Mouse (Mus musculus) CD8-positive naive resting alpha-beta T cell, adult 2 months (primary cell): ENCODE measurements at regions not wholly inside any gene's neighbourhood (a gene's known extent, or its start where the extent isn't known, plus 50 kb on each side); places are given as distances from the start of the nearest gene placed in this dataset.
A peak's percentile ranks its signal among the peaks of the same experiment; 100 is the strongest.

Source experiments
- DNase-seq, 2 experiments: peaks; one replicate each; pipeline ENCODE4 v3.0.0; 2022; ENCODE audit warnings: low read depth in 2 of 2, low spot score in 2 of 2

DNA sequence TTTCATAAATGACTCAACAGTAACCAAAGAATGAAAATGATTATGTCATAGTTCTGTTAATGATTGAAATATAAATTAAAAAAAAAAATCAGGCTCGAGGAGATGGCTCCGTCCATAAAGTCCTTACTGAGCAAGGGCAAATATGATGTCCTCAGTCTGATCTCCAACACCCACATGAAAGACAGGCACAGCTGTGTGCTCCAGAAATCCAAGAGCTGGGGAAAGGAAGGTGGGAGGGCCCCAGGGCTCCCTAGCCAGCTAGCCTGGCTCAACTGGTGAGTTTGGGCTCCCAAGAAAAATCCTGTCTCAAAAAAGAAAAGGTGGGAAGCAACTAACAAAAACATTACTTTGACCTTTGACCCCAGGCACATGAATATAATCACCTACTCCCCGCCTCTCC is 194.5 kb downstream of the Sox4 start:
- no peak for DNase-seq

DNA sequence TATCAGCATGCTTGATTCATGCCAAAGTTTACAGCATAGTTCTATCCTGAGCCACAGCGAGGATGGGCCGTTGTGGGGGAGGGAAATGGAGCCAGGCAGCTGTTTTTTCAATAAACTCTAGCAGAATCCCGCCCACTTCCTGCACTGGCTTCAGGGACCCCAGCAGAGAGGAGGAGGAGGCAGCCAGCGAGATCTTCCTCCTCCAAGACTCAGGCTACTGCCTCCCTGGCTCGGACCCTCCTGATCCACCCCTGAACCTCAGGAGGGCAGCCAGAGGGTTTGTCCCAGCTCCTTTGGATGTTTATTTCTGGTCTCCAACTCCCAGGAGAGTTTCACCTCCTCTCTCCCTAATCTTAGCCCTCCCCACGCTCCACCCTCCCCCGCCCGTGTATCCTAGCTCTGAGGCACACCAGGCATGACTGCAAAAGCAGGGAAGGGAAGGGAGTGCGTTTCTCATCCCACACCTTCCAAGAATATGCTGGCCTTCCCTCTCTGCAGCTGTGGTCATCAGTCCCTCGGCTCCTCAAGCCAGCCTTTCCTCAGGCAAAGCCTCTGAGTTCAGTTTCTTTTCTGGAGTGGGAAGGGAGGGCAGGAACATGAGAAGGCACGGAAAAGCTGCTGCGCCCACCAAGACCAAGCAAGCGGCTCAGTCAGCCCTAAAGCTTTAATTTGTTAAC is 195.5 kb downstream of the Sox4 start:
- peak; percentile 42 to 68 for DNase-seq

DNA sequence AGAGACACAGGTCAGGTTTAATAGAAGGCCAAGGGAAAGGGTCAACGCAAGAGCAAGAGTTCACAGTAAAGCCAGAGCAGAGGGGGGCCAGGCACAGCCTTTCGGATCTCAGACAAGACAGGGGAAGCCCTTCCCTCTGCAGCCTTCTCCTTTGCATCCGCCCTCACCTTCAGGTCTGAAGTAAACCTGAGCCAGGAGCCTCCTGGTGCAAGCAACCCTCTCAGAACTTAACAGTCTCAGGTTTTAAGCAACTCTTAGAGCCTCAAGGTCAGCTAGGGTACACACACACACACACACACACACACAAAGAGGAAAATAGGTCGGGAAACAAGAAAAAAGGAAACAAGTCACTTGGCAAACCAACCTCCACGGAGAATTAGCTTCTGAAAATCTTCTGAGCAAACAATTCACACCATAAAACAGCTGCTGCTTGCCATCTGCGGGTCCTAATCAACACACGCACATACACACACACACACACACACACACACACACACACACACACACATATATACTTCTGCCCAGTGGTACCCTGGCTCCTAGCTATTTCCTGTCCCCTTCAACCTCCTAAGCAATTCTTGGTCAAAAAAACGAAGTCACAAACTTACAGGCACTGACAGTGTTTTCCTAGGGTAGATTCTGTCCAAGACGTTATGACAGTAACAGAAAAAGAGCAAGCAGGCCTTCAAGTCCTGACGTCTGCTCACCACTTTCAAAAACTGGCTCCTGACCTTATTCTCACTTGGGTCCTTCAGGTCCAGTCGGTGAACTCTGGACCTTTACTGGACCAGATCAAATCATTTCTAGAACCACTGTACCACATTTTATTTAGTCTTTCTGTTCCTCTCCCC is 196.4 kb downstream of the Sox4 start:
- peak in 1 of 2 experiments; percentile 1 for DNase-seq

DNA sequence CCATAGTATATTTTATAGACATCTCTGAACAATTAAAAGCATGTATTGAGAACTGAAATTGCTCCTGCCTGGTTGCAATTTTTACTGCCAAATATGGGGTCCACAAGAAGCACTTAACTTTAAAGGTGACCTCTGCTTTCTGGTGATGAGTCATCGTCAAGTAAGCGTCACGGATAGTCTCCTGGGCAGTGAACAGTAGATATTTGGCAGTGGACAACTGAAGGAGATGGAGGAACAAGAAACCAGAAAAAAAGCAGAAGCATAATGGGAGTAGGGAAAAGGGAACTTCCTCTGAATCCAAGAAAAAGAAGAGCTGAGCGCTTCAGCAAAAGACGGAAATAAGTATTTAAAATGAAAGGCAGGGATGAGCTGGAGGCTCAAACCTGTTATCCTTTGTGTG is 199.3 kb downstream of the Sox4 start:
- no peak for DNase-seq

DNA sequence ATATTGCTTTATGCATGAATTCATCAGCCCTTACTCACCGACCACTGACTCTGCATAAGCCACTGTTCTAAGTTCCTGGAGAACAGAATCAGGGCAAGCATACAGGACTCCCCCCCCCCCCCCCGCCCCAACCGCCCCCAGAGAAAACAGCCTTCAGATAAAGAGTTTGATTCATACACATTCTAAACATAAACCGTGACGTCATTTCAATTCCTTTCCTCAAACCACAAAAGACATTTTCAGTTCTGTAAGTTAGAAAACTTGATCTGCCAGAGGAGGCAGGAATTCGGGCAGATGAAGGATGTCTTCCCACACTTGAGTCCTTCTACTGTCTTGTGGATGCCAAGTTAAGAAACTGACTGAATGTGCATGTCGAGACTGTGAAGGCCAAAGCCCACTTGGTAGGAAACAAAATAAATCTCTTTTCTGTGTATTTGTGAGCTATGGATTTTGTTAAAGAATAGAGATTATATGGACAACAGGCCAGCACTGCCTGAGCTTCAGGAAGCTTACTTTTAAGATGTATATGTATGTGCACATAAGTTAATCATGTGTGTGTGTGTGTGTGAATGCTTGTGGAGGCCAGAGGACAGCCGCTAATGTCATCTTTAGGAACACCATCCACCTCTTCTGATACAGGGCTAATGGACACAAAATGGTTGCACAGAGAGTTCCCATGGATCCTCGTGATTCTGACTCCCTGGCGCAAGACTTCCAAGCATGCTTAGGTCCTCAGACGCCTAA is 202.4 kb downstream of the Sox4 start:
- no peak for DNase-seq

DNA sequence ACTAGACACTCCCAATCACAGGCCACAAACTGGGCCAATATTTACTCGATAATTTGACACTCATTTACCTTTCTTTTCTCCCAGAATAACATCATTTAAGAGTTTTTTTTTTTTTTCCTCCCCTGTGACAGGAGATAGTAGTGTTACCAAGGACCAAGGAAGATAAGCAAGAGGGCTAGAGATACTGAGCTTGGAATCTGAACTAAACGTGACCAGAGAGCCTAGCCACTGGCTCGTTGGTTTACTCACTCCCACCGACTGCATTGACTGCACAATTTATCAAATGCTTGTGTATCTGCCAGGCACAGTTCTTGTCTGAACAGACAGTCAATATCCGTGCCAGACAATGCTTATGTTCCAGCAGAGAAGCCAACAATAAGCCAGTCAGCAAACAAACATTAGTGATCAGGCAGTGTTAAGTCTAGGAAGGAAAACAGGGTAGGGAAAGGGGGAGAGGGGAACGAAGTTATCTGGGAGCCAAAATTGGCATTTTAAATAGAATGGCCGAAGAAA is 213.3 kb downstream of the Sox4 start:
- no peak for DNase-seq

DNA sequence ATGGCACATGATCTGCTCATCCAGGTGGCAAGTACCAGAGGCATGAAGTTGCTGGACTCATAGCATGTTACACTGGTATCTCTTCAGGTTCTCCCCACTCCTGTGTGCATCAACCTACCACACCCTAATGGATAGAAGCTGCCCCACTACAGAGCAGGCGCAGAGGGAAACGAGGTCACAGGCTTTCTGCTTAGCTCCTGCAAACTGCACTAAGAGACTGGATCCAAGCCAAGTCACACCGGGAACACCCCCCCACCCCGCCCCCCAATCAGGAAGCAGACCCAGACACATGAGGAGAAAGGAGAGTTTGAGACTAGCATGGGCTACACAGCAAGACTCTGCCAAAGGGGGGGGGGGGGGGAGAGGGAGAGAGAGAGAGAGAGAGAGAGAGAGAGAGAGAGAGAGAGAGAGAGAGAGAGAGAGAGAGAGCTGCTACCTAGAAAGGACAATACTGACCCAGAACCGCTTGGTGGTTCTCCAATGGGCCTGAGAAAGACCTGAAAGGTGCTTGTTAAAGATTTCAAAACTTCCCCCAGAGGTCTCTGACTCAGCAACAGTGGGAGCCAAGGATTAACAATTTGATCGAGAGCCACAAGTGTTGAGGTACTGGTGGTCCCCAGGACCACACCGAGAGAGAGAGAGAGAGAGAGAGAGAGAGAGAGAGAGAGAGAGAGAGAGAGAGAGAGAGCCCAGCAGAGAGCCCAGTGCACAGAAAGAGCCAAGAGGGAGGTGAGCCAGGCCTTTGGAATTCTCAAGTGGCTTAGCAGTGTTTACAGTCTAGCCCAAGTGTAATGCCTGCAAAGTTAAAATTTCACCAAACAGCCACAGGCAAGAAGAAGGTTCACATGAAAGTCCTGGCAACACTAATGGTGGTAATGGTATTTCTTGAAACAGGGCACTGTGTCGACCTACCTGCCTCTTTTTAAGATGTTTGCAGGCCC is 215.1 kb downstream of the Sox4 start:
- no peak for DNase-seq

DNA sequence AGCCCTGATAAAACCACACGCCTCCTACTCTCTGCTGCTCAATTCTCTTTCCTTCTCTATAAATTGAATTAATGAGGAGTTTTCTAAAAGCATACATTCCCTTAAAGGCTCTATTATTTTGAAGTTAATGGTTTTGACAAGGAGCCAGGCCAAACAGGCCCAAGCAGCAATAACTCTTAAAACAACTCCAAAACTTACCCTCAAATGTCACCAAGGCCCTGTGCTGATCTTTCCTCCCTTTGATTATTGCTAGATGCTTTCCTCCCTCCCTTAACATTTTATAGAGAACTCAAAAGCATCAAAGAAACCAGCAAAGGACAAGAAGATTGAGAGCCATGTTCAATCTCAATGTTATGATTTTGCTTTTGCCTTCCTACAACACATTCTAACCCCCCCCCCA is 221.0 kb downstream of the Sox4 start:
- DNase-seq: no peak

DNA sequence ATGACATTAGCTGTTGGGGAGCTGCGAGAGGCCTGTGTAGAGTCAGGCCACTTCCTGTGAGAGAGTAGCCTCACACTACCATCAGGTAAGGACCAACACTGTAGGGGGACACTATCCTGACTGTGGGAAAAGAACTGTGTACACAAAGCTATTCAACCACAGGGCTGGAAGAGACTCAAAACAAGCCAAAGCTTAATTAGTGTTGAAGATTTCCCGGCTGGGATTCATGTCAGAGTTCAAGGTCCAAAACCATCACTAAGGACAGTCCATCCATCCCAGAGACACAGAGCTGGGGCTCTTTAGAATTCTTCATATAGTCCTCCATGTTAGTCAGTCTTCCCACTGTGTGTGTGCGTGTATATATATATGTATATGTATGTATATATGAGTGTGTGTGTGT is 221.5 kb downstream of the Sox4 start:
- no peak for DNase-seq

DNA sequence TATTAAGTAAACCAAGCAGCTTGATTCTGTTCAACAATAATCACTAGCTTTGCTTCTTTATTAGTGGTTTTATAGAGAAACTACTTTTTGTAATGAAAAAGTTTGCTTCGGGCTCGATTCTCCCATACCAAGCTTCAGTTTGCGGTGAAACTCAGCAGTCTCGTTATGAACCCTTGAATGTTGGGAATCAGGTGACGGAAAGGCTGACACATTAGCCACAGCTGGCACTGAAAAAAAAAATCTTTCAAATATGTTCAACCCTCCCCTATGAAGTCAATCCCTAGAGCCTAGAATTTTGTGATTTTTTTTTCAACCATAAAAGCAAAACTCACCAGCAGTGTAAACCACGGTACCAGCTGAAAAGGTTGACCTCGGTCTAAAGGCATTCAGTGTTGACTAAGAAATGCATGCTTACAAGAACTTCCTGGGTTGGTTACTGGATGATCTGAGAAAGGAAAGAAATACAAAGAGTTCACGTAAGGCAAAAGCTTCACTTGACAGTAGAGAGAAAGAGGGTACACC is 223.4 kb downstream of the Sox4 start:
- no peak for DNase-seq

DNA sequence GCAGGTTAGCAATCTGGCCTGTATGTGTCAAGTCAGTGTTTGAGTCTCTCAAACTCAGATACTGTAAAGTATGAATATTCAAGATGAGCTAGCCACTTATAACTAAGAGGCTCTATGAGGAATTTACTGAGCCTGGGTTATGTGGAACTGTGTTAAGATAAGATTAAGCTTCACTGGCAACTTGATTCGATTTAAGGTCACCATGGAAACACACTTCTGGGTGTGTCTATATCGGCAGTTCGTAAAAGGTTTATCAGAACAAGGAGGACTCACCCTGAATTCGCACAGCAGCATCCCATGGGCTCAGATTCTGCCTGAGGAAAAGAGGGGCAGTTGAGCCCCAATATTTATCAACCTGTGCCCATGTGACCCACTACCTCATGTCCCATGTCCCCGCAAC is 224.7 kb downstream of the Sox4 start:
- DNase-seq: no peak

DNA sequence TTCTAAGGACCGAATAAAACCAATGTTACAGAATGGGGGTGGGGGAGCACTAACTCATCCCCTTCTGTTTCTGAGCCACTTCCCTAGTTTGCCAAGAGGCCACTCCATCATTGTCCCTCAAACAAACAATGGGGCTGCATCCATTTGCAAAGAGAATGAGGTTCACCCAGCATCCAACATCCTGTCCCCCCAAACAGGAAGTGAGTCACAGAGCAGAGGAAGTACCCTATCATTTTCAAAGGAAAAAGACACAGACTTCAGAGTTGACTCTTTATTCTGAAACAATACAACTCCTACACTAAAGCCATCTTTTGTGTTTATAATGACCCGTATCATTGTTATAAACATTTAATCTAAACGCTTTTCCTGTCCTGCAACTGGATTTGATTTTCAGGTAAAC is 229.2 kb downstream of the Sox4 start:
- DNase-seq: peak in 1 of 2 experiments; percentile 20

DNA sequence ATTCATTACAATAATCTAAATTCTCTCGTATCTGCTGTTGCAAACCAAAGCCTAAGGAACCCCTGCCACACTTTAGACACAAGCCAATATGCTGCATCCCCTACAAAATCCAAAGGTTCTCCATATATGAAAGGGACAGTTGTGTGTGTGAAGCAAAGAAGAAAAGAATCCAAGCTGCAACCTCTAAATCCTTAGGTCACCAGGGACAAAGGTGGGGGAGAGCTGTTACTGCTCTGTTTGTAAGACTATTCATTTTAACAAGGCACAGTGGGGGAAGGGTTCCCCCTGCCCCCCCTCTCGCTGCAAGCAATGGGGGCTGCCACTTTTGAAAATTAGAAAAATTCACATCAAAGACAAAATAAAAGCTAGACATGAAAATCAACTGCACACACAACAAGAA is 231.4 kb downstream of the Sox4 start:
- DNase-seq: no peak

DNA sequence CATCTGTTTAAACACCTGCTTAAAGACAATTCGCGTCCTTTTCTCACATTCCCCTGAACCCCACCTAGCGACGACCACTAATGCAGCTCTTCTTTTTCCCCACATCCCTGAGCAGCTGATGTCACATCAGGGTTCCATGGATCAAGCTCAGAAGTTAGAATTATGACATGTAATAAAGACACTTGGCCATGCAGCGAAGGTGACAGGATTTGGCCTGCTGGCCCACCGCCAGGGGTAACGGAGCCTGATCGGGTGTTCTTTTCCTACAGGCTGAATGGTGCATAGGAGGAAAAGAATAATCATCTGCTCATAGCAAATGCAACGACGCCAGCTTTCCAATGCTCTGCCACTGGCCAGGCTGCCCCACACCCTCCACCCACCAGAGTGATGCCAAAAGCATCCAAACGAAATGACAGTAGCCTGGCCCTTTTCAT is 231.9 kb downstream of the Sox4 start:
- no peak for DNase-seq

DNA sequence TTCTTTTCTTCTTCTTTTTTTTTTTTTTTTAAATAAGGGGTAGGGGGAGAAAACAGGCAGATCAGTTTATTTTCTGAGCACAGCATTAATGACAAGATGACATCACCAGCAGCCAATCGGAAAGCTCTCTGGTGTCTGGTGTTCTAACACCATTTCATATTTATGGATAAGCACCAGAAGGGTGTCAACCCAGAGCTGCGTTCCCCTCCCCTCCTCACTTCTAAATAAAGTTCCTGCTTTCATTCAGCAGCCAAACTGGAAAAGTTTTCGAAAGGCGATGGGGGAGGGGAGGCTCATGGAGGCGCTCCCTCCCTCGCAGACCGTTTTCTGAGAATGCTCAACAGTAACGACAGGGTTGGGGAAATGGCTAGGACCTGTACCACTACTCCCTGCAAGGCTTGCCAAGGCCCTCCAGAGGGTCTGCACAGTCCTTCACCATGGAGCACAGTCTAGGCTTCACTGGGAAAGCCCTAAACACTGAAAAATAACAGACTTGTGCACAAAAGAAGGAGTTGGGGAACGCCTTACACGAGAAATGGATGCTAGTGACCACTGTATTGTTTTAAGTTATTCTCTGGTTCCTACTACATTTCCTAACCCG is 232.8 kb downstream of the Sox4 start:
- no peak for DNase-seq

DNA sequence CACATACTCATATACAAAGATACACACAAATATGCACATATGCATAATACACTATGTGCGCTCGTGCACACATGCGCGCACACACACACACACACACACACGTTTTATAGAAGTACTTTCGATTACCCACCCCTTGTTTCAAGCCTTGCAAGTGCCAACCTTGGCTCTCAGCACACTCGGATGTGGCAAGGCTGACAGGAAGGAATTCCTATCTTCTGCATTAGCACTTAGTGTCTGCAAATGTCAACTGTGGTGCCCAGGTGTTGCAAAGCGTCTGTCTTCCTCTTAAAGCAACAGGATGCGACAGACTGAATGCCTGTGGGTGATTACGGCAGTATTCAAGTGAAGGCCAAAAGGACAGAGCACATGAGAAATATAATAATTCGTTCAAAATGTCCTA is 233.3 kb downstream of the Sox4 start:
- DNase-seq: peak in 1 of 2 experiments; percentile 11

DNA sequence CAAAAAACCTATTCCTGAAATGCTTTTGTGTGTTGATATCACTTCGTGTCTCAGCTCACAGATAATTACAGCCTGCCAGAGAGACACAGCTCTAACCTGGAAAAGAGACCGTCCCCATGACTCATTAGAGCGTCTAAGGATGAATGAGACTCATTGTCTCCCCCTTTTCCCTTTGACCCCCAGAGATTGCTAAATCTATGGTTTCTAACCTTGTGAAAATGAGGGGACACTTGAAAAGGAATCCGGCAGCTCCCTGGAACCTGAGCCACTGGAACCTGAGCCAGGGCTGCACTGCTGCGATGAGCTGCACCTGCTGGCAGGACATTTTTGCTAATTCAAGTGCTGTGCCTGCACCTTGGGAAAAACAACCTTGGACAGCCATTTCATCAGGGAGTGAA is 234.6 kb downstream of the Sox4 start:
- DNase-seq: no peak

DNA sequence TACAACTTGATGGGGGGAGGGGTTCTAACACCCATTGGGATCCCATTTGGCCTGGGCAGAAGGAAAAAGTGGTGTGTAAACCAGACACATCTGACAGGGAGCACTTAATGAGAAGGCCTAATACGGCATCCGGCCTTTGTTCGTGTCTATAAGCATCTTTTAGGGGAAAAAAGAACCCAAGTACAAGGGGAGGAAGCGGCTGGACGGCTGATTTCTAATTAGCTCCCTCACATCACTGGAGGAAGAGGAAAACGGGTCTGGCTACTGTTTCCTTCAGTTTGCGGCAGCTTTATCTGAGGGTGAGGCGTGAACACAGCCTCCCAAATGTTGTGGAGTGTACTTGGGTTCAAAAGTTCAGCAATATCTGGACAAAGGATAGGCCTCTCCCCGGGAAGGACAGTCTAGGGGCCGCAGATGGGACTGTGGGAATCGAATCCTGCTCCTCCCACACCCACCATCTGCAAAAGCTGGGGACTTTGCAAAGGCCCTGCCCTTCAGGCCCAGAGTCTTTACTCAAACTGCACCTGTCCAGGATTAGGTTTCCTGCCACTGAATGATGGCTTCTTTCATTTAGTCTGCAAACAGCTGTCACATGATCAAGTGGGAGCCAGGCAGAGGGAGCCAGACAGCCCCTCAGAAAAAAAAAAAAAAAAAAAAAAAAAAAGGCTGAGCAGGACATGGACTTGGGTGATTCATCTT is 235.2 kb downstream of the Sox4 start:
- DNase-seq: no peak

DNA sequence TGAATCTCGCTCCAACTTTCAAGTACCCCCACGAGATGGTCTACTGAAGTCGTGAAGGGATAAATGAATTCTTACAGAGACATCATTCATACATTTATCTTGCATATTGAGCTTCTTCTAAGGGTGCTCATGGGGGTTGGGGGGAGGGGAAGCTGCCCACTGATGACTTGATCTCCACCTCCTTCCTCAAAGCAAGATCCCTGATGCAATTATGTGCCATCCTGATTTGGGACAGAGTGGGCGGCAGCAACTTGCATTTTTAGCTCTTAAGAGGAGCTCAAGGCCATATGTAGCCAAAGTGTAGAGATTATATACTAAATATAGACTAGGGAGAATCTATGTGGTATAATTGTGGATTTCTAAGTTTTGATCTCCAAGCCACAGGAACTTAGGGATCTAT is 236.1 kb downstream of the Sox4 start:
- no peak for DNase-seq
